Mouse (Mus musculus): ENCODE measurements around the gene Dtd2. TPM values are rescaled to one million over a fixed set of nuclear protein-coding genes. Genes with fewer than 3 reads are reported as not detected.

Gene Dtd2
- polyA plus RNA-seq, 1 experiment from 2014 or later, result 16.4 TPM

DNA sequence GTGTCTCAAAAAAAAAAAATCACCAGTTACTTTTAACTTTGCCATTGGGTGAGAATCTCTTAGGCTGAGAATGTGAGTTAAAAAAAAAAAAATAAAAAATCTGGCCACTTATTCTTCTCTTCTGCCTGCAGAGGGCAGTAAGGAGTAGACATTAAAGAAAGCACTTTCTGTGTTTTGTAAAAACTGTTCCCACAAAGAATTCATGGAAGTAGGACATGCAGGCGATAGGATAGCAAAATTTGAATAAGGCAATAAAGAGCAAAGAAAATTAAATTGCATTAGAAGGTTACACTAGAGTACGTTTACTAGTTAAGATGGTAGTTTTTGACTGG lies 4.3 kb upstream of the Dtd2 start:
- H3K27me3 ChIP-seq, result no peaks in the 10 kb centered on the region
- 0 out of 2 replicates have a peak overlapping the region, but pooled peaks have one; percentile 25 for H3K9ac ChIP-seq (replicated peaks)
- H3K4me1 ChIP-seq, result peaks cover 12% of the 10 kb centered on the region; the same call in 1 of the 2 replicates
- peak overlapping the region; percentile 34 for H3K4me3 ChIP-seq
- no peak for ATAC-seq (replicated peaks)
- H3K27ac ChIP-seq (replicated peaks), result peak overlapping the region; percentile 72
- peak overlapping the region; percentile 43 for H3K4me2 ChIP-seq (replicated peaks)
- no peaks in the 10 kb centered on the region for H3K9me3 ChIP-seq
- 27% methylated on average over 2 of the region's 2 CpGs for WGBS
- no peaks in the 10 kb centered on the region for H3K36me3 ChIP-seq

DNA sequence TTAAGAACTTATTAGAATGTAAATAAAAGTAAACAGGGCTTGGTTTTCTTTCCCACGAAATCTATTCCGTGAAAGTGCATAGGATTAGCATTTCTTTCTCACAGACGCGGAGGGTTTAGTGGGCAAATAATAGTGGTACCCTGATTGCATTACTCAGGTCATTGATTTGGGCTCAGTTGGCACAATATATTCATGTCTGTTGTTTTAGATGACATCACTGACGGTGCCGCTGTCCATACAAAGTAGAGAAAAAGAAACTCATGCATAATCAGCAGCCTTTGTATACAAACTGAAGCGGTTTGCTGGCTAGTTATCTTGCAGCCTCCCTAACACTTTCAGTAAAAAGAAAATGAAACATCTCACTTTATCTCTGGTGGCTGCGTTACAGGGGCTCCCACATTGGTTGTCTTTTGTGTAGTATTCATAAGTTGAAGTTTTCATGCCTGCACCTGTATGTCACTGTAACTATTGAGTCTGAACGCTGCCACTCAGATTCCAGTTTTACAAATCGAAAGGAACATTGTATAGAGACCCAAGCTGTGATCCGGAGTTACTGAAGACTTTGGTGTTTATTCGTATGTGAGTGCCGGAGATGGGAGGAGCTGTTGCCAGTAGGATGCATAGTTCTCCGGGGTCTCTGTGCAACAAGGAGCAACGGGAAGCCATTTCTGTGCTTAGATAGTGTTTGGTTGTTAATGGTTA lies 3.8 kb upstream of the Dtd2 start:
- Histone ChIP-seq H3K9ac (replicated peaks) (peak overlapping the region; percentile 25), H3K9me3 (no peaks in the 10 kb centered on the region), H3K27me3 (no peaks in the 10 kb centered on the region), H3K4me3 (peak overlapping the region; percentile 34), H3K4me2 (replicated peaks) (peak overlapping the region; percentile 43), H3K27ac (replicated peaks) (peak overlapping the region; percentile 72), H3K4me1 (peaks cover 13% of the 10 kb centered on the region; the same call in 1 of the 2 replicates), H3K36me3 (no peaks in the 10 kb centered on the region)
- peak; percentile 26 for ATAC-seq (replicated peaks)
- WGBS, result 10% methylated on average over 15 of the region's 15 CpGs

DNA sequence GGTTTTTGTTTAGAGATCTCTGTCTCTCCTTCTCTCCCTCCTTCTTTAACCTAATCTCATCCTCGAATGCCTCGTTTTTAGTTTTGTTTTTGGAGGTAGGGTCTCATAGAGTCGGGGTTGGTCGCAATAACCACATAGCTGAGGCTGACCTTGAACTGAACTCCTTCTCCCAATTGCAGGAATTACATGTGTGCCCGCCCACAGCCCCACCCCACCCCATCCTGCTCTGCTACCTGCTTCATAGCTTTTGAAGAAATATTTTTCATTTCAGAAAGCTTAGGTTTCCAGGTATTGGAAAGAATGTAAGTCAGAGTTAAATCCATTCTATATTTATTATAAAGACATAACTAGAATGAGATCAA lies 313 bp upstream of the Dtd2 start:
- peak overlapping the region; percentile 71 for H3K4me3 ChIP-seq
- H3K27ac ChIP-seq (replicated peaks), result no peak overlapping the region
- H3K9ac ChIP-seq (replicated peaks), result 0 out of 2 replicates have a peak overlapping the region, but pooled peaks have one; percentile 72
- peak overlapping the region; percentile 65 for H3K4me2 ChIP-seq (replicated peaks)
- no peaks in the 10 kb centered on the region for H3K36me3 ChIP-seq
- peak; percentile 47 for ATAC-seq (replicated peaks)
- H3K9me3 ChIP-seq, result no peaks in the 10 kb centered on the region
- peaks cover 13% of the 10 kb centered on the region; the same call in 1 of the 2 replicates for H3K4me1 ChIP-seq
- H3K27me3 ChIP-seq, result no peaks in the 10 kb centered on the region
- WGBS, result 41% methylated on average over 5 of the region's 5 CpGs

DNA sequence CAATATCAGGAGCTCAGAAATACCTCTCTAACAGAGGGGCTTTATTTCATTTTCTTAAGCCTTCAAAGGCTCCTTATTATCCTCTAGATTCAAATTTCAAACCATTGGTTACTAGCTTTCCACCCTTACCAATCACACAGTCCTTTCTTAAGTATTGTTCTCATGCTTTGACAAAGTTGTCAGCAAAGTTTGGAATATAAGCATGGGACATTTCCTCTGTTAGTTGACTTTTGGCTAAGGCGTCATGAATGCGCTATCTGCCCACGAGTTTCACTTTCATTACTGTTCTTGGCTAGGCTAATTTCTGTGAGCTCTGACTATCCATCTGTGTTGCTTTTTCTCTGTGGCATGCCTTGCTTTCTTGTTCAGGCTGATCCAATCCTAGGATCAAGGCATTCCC lies 3.6 kb downstream of the Dtd2 start:
- Histone ChIP-seq H3K4me1 (0 out of 2 replicates have a peak, but pooled peaks cover 4% of the 10 kb centered on the region), H3K27me3 (no peaks in the 10 kb centered on the region), H3K36me3 (no peaks in the 10 kb centered on the region), H3K9ac (replicated peaks) (no peak overlapping the region), H3K9me3 (no peaks in the 10 kb centered on the region), H3K4me2 (replicated peaks) (no peak overlapping the region), H3K4me3 (no peak overlapping the region), H3K27ac (replicated peaks) (no peak overlapping the region)
- ATAC-seq (replicated peaks), result no peak
- 91% methylated on average over 3 of the region's 3 CpGs for WGBS

DNA sequence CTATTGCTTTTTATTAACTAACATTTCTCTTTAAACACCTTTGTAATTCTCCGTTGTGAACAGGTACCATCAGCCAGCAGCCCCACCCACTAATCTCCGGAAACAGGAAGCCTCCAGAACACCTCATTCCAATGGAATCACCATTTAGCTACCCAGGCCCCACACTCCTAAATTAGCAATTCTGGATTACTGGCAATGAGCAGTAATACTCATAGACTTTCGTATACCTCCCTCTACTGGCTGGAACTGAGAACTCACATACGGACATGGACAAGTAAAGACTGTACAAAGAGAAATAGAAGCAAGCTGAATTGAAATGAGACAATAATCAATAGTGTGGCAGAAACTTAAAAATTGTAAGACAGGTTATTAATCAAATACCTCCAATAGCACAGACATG lies 4.8 kb downstream of the Dtd2 start:
- no peaks in the 10 kb centered on the region for H3K9me3 ChIP-seq
- 21% methylated on average over 4 of the region's 4 CpGs for WGBS
- peak; percentile 55 for ATAC-seq (replicated peaks)

DNA sequence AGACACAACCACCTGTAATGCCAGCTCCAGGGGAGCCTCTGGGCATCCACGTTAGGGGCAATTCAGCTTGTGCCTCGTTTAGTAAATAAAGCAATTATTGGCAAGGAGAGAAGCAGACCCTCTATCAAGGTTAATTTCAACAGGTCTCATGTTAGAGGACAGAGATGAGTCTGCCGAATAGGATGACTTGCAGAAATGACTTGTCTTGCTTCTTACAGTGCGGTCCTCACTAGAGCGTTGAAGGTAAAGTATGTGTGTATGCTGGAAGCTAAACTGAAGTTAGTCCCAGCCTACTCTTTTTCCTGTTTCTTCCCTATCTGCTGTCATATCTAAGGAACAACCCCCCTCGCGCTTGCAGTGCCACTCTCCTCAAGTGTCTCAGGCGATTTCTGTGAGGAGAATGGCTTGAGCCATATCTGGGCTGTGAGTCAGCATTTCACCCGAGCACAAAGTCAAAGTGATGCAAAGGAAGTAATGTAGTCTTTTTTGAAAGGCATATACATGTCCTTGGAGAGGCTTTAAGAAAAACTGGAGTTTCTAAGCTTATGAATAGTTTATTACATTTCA lies 7.9 kb downstream of the Dtd2 start:
- WGBS, result 86% methylated on average over 9 of the region's 9 CpGs
- no peak for ATAC-seq (replicated peaks)
- Histone ChIP-seq H3K9ac (replicated peaks) (no peak overlapping the region), H3K9me3 (no peaks in the 10 kb centered on the region), H3K27me3 (no peaks in the 10 kb centered on the region), H3K4me2 (replicated peaks) (no peak overlapping the region), H3K27ac (replicated peaks) (no peak overlapping the region), H3K4me3 (no peak overlapping the region), H3K36me3 (peaks cover 4% of the 10 kb centered on the region; the same call in 1 of the 2 replicates), H3K4me1 (no peaks in the 10 kb centered on the region)

More for the DNA sequence above, 4.8 kb downstream of the Dtd2 start:
- Histone ChIP-seq H3K27ac (replicated peaks) (no peak overlapping the region), H3K9ac (replicated peaks) (no peak overlapping the region), H3K4me1 (0 out of 2 replicates have a peak, but pooled peaks cover 4% of the 10 kb centered on the region), H3K36me3 (peaks cover 4% of the 10 kb centered on the region; the same call in 1 of the 2 replicates), H3K4me2 (replicated peaks) (no peak overlapping the region), H3K27me3 (no peaks in the 10 kb centered on the region), H3K4me3 (no peak overlapping the region)

DNA sequence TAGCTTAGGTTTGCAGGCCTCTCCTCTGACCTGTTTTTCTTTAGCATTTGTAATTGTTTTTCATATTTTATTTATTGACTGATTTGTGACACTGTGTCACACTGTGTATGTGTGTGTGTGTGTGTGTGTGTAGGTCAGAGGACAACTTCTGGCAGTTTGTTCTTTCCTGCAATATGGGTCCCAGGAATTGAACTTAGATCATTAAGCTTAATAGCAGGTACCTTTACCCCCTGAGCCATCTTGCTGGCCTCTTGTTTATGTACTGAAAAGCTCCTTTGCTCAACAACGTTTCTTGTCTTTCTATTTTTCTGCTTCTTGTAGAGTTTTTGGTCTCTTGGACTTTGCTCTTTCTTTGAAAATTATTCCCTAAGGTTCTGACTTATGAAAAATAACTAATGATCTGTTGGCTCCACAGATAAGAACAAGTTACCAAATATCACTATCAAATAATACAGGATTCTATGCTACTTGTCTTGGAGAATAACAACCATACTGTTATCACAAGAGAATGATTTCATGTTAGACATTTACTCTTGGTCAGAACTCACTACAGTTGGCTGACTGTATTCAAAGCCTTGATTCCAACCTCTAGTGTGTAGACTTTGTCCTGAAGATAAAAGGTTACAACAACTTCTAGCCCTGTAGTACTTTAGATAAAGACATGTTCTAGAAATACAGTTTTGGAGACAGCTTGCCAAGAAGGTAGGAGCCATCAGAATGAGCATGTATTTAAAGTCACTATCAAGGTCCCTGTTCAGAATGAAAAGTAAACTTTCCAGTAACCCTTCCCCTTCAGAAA lies 10.4 kb downstream of the Dtd2 start:
- Histone ChIP-seq H3K4me1 (no peaks in the 10 kb centered on the region), H3K9me3 (no peaks in the 10 kb centered on the region), H3K4me3 (no peak overlapping the region), H3K4me2 (replicated peaks) (no peak overlapping the region), H3K27me3 (no peaks in the 10 kb centered on the region), H3K36me3 (peaks cover 4% of the 10 kb centered on the region; the same call in 1 of the 2 replicates), H3K27ac (replicated peaks) (no peak overlapping the region), H3K9ac (replicated peaks) (no peak overlapping the region)
- ATAC-seq (replicated peaks), result no peak
- WGBS, result 92% methylated on average over 1 of the region's 1 CpGs

DNA sequence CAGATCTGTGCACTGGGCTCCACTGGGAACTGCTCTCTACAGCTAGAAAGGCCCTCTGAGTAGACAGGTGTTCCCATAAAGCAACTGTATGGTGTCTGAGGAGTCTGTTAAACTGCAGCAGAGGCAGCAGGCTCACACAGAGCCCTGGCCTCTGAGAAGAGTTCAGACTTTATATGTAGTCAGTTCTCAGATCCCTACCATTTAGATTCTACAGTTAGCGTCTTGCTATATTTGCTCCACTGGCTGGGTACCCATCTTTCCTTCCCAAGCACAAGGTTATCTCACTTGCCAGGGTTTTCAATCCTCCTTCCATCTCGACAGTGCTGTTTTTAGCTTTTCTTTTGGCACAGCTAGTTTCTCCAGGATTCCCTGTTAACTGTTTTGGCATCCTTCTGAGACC lies 15.7 kb downstream of the Dtd2 start:
- H3K27me3 ChIP-seq, result no peaks in the 10 kb centered on the region
- H3K9me3 ChIP-seq, result no peaks in the 10 kb centered on the region
- no peak overlapping the region for H3K9ac ChIP-seq (replicated peaks)
- H3K4me3 ChIP-seq, result no peak overlapping the region
- H3K4me2 ChIP-seq (replicated peaks), result no peak overlapping the region
- H3K27ac ChIP-seq (replicated peaks), result no peak overlapping the region
- H3K36me3 ChIP-seq, result no peaks in the 10 kb centered on the region
- H3K4me1 ChIP-seq, result no peaks in the 10 kb centered on the region
- 90% methylated on average over 2 of the region's 2 CpGs for whole genome bisulfite sequencing
- ATAC-seq (replicated peaks), result no peak

DNA sequence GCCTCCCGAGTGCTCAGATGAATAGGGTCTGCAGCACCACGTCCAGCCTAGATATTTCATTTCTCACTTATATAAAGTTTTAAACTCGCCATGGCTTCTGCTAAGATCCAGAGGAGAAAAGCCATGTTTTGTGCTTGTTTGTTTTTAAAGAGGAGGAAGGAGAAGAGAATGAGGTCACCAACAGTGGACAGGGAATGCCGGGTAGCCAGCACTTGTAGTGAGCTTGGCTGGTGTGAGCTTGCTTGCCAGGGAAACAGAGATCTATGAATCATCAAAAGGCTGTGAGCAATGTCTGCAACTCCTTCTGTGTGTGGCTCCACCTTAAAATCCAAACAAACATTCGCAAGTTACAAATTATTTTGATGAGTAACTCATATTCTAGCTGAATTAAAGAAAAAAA lies 17.8 kb downstream of the Dtd2 start:
- H3K27ac ChIP-seq (replicated peaks), result no peak overlapping the region
- no peak overlapping the region for H3K4me2 ChIP-seq (replicated peaks)
- H3K9ac ChIP-seq (replicated peaks), result no peak overlapping the region
- WGBS, result 91% methylated on average over 5 of the region's 5 CpGs
- no peak overlapping the region for H3K4me3 ChIP-seq
- no peaks in the 10 kb centered on the region for H3K27me3 ChIP-seq
- H3K4me1 ChIP-seq, result no peaks in the 10 kb centered on the region
- ATAC-seq (replicated peaks), result no peak
- no peaks in the 10 kb centered on the region for H3K9me3 ChIP-seq
- no peaks in the 10 kb centered on the region for H3K36me3 ChIP-seq

DNA sequence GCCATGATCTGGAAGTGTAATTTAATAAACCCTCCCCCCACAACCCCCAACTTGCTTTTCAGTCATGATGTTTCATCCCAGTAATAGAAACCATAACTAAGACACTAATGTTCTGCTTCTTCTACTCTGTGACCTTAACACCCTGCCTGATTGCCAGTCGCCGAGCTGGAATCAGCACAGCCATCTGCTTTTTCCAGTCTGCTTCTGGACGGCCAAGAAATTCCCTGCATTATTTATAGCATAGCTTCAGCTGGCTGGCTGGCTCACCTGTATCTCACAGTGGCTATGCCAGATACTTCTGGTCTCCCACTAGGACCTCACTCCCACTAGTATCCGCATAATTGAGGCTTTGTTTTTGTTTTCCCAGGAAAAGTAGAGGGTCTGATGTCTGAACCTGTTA lies 20.5 kb downstream of the Dtd2 start:
- Histone ChIP-seq H3K4me3 (no peak overlapping the region), H3K4me2 (replicated peaks) (no peak overlapping the region), H3K27me3 (no peaks in the 10 kb centered on the region), H3K9me3 (no peaks in the 10 kb centered on the region), H3K9ac (replicated peaks) (no peak overlapping the region), H3K36me3 (no peaks in the 10 kb centered on the region), H3K27ac (replicated peaks) (no peak overlapping the region), H3K4me1 (no peaks in the 10 kb centered on the region)
- ATAC-seq (replicated peaks), result no peak
- 75% methylated on average over 4 of the region's 4 CpGs for WGBS

DNA sequence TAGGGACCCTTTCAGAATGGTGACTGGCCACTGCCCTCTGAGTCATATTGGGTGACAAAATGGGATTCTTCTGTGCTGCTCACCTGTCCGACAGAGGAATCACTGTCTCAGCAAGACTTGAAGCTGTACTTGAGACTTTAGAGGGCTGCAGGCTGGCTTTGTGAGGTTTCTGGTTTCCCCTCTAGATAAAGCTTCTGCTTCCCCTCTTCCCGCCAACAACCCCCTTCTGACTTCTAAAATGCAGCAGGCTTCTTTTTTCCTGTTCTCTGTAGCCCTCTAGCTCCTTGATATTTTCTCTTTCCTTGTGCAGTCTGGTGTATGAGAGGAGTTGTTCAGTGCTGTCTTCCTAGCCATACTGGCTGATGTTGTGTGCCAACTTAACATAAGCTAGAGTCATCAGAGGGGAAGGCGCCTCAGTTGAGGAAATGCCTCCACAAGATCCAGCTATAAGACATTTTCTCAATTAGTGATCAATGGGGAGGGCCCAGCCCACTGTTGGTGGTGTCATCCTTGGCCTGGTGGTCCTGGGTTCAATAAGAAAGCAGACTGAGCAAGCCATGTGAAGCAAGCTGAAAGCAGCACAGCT lies 21.0 kb downstream of the Dtd2 start:
- Histone ChIP-seq H3K27me3 (no peaks in the 10 kb centered on the region), H3K4me1 (no peaks in the 10 kb centered on the region), H3K9ac (replicated peaks) (no peak overlapping the region), H3K4me2 (replicated peaks) (no peak overlapping the region), H3K36me3 (no peaks in the 10 kb centered on the region), H3K4me3 (no peak overlapping the region), H3K27ac (replicated peaks) (no peak overlapping the region), H3K9me3 (no peaks in the 10 kb centered on the region)
- ATAC-seq (replicated peaks), result no peak
- 94% methylated on average over 3 of the region's 3 CpGs for WGBS

DNA sequence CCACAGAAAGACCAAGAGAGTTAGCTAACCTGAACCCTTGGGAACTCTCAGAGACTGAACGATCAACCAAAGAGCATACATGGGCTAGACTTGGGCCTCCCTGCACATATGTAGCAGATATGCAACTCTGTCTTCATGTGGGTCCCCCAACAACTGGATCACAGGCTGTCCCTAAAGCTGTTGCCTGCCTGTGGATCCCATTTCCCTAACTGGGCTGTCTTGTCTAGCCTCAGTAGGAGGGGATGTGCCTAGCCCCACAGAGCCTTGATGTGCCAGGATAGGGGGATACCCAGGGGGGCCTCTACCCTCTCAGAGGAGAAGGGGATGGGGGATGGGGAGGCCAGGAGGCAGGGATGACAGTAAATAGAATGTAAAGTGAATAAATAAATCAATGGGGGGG lies 22.7 kb downstream of the Dtd2 start:
- Histone ChIP-seq H3K4me1 (no peaks in the 10 kb centered on the region), H3K9ac (replicated peaks) (no peak overlapping the region), H3K36me3 (no peaks in the 10 kb centered on the region), H3K4me2 (replicated peaks) (no peak overlapping the region), H3K27me3 (no peaks in the 10 kb centered on the region), H3K27ac (replicated peaks) (no peak overlapping the region), H3K9me3 (no peaks in the 10 kb centered on the region), H3K4me3 (no peak overlapping the region)
- 100% methylated on average over 1 of the region's 1 CpGs for WGBS
- no peak for ATAC-seq (replicated peaks)
